Mouse (Mus musculus): ENCODE data around the gene Alms1. TPM values are rescaled to one million over a fixed set of nuclear protein-coding genes. Genes with fewer than 3 reads are reported as not detected.
A peak's percentile ranks its signal among the peaks of the same experiment; 100 is the strongest.
"Not testable (repeated sequence)": the region's sequence is repeated elsewhere in the genome, so short reads cannot be mapped to it uniquely, and the experiment has no call there.

Gene Alms1
- total RNA-seq (2015) = 14.0 and 14.2 TPM in 2 replicates
- 11.4 and 12.1 TPM in 2 replicates for total RNA-seq (2017)

- peak; percentile 95 for ATAC-seq (ENCODE audit: poor library complexity, severe bottlenecking)
These were observed at the start of gene Alms1 for GRCm38 (mm10) chr6:85587396-85588143. TSS of gene Alms1 (plus strand) at chr6:85587531.

- no peak for ATAC-seq (ENCODE audit: poor library complexity, severe bottlenecking)
These were observed 43.8 kb upstream of the Alms1 start for GRCm38 (mm10) chr6:85543351-85544175.

- no peak for ATAC-seq (ENCODE audit: poor library complexity, severe bottlenecking)
These were observed 43.0 kb upstream of the Alms1 start for GRCm38 (mm10) chr6:85544251-85544881.

- ATAC-seq (ENCODE audit: poor library complexity, severe bottlenecking) = no peak
These were observed 39.7 kb upstream of the Alms1 start for GRCm38 (mm10) chr6:85547642-85548041.

- ATAC-seq (ENCODE audit: poor library complexity, severe bottlenecking) = no peak
These were observed 25.0 kb upstream of the Alms1 start for GRCm38 (mm10) chr6:85562374-85562773.

GRCm38 (mm10) chr6:85572816-85573215 lies 14.5 kb upstream of the Alms1 start:
- ATAC-seq (ENCODE audit: poor library complexity, severe bottlenecking) = no peak

GRCm38 (mm10) chr6:85581688-85582087 lies 5.6 kb upstream of the Alms1 start:
- ATAC-seq (ENCODE audit: poor library complexity, severe bottlenecking) = no peak

GRCm38 (mm10) chr6:85584612-85585011 lies 2.7 kb upstream of the Alms1 start:
- ATAC-seq (ENCODE audit: poor library complexity, severe bottlenecking) = no peak

- ATAC-seq (ENCODE audit: poor library complexity, severe bottlenecking) = no peak
These were observed 445 bp upstream of the Alms1 start for GRCm38 (mm10) chr6:85586805-85587367.

- ATAC-seq (ENCODE audit: poor library complexity, severe bottlenecking) = no peak
These were observed 833 bp downstream of the Alms1 start for GRCm38 (mm10) chr6:85588164-85588563.

GRCm38 (mm10) chr6:85588568-85588967 lies 1.2 kb downstream of the Alms1 start:
- no peak; the same call in 1 of the 2 replicates for ATAC-seq (ENCODE audit: poor library complexity, severe bottlenecking)

- no peak for ATAC-seq (ENCODE audit: poor library complexity, severe bottlenecking)
These were observed 2.8 kb downstream of the Alms1 start for GRCm38 (mm10) chr6:85590116-85590515.

- ATAC-seq (ENCODE audit: poor library complexity, severe bottlenecking) = no peak
These were observed 12.0 kb downstream of the Alms1 start for GRCm38 (mm10) chr6:85599310-85599709.

GRCm38 (mm10) chr6:85610511-85610910 lies 23.2 kb downstream of the Alms1 start:
- no peak for ATAC-seq (ENCODE audit: poor library complexity, severe bottlenecking)

GRCm38 (mm10) chr6:85620826-85621225 lies 33.5 kb downstream of the Alms1 start:
- ATAC-seq (ENCODE audit: poor library complexity, severe bottlenecking) = no peak

GRCm38 (mm10) chr6:85621600-85621999 lies 34.3 kb downstream of the Alms1 start:
- no peak for ATAC-seq (ENCODE audit: poor library complexity, severe bottlenecking)

- ATAC-seq (ENCODE audit: poor library complexity, severe bottlenecking) = no peak
These were observed 37.2 kb downstream of the Alms1 start for GRCm38 (mm10) chr6:85624511-85624910.

- no peak for ATAC-seq (ENCODE audit: poor library complexity, severe bottlenecking)
These were observed 45.8 kb downstream of the Alms1 start for GRCm38 (mm10) chr6:85633165-85633564.

- ATAC-seq (ENCODE audit: poor library complexity, severe bottlenecking) = no peak
These were observed 65.9 kb downstream of the Alms1 start for GRCm38 (mm10) chr6:85653244-85653643.

GRCm38 (mm10) chr6:85701943-85702342 lies 114.6 kb downstream of the Alms1 start:
- ATAC-seq (ENCODE audit: poor library complexity, severe bottlenecking) = not testable (repeated sequence)

- not testable (repeated sequence) for ATAC-seq (ENCODE audit: poor library complexity, severe bottlenecking)
These were observed 121.9 kb downstream of the Alms1 start for GRCm38 (mm10) chr6:85709206-85709605.

All from megakaryocyte, adult 5-6 weeks (primary cell).